Mouse (Mus musculus) testis, adult 2 months (tissue): ENCODE results near the gene Prlr.

Experiments used
- CTCF ChIP-seq: fragments of 200-500 bp; IDR thresholded peaks from 2 replicates; pipeline ENCODE4 v1.5.1; 2012; ENCODE audit warnings: low read depth, mild to moderate bottlenecking, inconsistent platforms, low read length, moderate library complexity; ENCODE audit not compliant: control insufficient read depth, insufficient read depth, insufficient replicate concordance
- POLR2A ChIP-seq: fragments of 200-500 bp; IDR thresholded peaks from 2 replicates; pipeline ENCODE4 v1.6.1; 2012; ENCODE audit warnings: low read depth, mild to moderate bottlenecking, inconsistent platforms, low read length, moderate library complexity; ENCODE audit not compliant: control insufficient read depth

DNA sequence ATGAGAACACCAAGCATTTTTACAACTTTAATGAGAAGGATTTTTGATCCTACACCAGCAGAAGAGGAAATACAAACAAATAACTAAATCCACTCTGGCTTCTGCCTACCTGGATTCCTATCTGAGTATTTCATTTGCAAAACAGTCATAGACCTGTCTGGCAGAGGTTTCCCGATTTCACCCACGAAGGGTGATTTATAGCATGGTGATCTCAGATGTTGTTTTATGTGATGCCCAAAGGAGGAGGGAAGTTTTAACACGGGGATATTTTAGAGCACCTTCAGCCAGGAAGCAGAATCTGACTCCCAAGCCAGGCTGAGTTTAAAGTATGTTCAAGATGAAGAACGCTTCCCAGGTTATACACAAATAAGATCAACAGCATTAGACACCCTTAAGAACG is 134.8 kb downstream of the Prlr start:
- no peak for TF ChIP-seq POLR2A
- TF ChIP-seq CTCF, result no peak
